Mouse (Mus musculus) erythroblast, embryonic 14.5 days (primary cell): Measurements from ENCODE around the gene Deaf1.

ENCODE experiments used
- GATA1 ChIP-seq: IDR thresholded peaks from 2 replicates; pipeline ENCODE4 v1.6.1; 2012; ENCODE audit warnings: low read length, inconsistent platforms, mixed read lengths
- TAL1 ChIP-seq: IDR thresholded peaks from 3 replicates; pipeline ENCODE4 v1.6.1; 2012; ENCODE audit warnings: low read length, inconsistent platforms, mixed read lengths

DNA sequence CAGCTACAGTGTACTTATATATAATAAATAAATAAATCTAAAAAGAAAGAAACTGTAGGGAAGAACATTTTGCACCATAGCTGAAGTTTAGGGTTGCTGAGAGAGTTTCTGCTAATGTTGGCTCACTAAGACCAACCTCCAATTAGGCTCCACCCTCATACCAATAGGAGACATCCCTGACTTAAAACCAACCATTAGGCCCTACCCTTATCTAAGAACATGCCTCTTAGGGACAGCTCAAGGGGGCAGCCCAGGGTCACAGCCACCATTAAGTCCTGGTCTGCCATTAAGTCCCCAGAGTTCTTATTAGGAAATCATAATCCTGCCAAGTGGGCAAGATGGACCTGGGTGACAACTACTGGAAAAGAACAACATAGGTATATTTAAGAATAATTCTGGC lies 46.9 kb upstream of the Deaf1 start:
- TF ChIP-seq TAL1: no peak
- TF ChIP-seq GATA1: no peak
